Mouse (Mus musculus) gastrocnemius, postnatal 10 days (tissue): ENCODE results near the gene Ankrd24. TPM values are rescaled to one million over a fixed set of nuclear protein-coding genes. Genes with fewer than 3 reads are reported as not detected.
A peak's percentile ranks its signal among the peaks of the same experiment; 100 is the strongest.
"Not testable (repeated sequence)": the region's sequence is repeated elsewhere in the genome, so short reads cannot be mapped to it uniquely, and the experiment has no call there.

ENCODE experiments used
- DNase-seq: peaks from one replicate; pipeline ENCODE4 v3.0.0; 2021; ENCODE audit warnings: mixed read lengths
- total RNA-seq, 2 experiments: library from RNA; stranded (reverse); gene quantifications; 2 replicates each; pipeline ENCODE4 v1.2.3; 2021

Gene Ankrd24
- total RNA-seq, 2 experiments from 2014 or later, result 13.0 to 18.4 TPM

DNA sequence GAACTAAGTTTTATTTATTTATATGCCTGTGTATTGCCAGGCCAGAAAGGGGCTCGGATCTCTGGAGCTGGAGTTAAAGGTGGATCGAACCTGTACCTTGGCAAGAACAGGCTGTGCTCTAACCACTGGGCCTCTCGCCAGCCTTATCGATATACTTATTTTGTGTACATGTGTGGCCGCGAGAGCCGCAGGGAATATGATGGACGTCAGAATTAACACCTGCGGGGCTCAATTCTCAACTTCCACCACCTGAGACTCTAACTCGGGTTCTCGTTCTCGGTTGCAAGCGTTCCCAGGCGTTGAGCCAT is 22.7 kb upstream of the Ankrd24 start:
- DNase-seq, result no peak

- DNase-seq, result peak; percentile 86
These were observed 22.2 kb upstream of the Ankrd24 start, which contains the start of gene BC025920 for GRCm38 (mm10) chr10:81605974-81606751. Gene BC025920 (plus strand): TSS chr10:81606270.

DNA sequence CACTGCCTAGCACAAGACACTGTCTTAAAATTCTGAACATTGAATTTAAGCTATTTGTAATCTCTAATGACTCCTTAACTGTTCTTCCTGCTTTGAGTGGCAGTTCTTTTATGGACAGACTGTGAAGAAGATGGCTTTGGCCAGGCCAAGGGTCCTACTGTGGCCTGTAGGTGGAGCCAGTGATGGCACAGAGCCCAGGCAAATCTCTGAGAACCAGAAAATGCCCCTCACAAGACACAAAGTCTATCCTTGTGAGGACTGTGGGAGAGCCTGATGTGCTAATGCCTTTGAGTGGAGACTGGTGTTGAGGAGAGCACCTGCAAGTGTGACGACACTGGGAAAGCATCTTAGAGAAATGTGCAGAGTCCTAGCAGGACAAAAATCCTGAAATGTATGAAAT is 20.0 kb upstream of the Ankrd24 start:
- no peak for DNase-seq

GRCm38 (mm10) chr10:81612779-81613178 is 15.6 kb upstream of the Ankrd24 start:
- DNase-seq, result no peak

GRCm38 (mm10) chr10:81615486-81615885 is 12.9 kb upstream of the Ankrd24 start:
- no peak for DNase-seq

- DNase-seq, result no peak
These were observed 8.4 kb upstream of the Ankrd24 start for GRCm38 (mm10) chr10:81619976-81620375.

DNA sequence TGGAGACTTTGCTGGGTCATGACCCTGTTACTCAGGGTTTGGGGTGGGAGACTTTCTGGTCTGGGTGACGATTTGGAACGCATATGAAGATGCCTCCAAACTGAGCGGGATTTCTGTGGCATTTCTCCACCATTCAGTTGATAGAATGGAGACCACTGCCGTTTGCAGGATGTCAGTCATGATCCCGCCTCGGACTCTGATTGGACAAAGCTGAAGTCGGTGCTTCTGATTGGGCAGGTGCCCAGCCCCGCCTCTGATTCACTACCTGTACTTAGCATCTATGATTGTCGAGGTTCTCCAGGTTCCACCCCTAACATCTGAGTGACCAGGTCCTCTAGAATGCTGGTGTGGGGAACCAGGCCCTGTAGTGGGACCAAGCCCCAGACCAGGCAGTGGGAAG is 7.6 kb upstream of the Ankrd24 start:
- DNase-seq, result no peak

DNA sequence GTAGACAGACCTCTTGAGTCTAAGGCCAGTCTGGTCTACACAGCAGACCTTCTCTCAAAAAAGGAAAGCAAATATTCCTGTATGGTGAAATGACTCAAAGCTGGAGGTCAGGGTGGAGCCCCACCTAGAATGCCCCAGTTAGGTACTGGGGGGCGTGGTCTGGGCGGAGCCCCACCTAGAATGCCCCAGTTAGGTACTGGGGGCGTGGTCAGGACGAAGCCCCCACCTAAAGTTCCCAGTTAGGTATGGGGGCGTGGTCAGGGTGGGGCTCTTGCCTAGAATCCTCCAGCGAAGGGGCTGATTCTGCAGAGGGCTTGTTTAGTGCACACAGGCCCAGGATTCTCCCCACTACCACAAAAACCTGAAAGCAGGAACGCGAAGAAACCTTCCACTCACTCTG is 4.9 kb upstream of the Ankrd24 start:
- DNase-seq, result no peak

- DNase-seq, result no peak
These were observed 2.0 kb upstream of the Ankrd24 start for GRCm38 (mm10) chr10:81626101-81626993.

DNA sequence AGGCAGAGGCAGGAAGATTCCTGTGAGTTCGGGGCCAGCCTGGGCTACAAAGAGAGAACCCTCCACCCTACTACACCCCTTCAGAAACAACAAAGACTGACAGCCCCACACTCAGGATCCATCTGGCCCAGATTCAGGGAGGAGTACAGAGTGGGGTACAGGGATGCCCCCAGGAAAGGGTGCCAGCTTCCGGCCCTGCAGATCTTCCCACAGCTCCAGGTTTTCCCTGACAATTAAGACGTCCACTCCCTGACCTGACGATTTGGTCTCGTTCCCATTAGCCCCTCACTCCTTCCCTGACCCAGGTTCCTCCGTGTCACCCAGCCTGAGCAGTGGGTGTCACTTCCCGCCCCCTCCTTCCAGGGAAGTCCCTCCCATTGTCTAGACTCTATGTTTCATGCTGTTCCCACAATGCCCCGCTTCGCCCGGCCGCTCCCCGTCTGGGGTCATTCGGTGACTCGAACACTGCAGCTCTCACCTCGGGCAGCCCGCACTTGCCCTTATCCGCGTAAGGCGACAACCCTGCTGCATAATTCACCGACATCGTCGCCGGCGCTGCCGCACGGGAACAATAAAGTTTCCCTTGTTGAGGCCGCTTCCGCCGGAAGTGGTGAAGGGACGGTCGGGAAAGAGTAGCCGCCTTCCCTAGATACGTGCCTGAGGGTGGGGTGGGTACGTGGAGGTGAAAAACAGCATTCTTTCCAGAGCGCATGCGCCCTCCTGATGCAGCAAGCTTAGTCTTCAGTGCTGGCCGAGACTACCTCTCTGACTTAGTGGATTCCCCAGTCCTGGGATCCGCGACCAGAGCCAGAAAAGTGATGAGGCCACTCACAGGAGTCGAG is 1.1 kb upstream of the Ankrd24 start, which contains the start of gene Sirt6:
Gene Sirt6, minus strand, starts transcription at position 804 of the 842 bp plus-strand sequence.
- peak; percentile 85 for DNase-seq

GRCm38 (mm10) chr10:81627836-81628220 is 512 bp upstream of the Ankrd24 start:
- peak; percentile 55 for DNase-seq

DNA sequence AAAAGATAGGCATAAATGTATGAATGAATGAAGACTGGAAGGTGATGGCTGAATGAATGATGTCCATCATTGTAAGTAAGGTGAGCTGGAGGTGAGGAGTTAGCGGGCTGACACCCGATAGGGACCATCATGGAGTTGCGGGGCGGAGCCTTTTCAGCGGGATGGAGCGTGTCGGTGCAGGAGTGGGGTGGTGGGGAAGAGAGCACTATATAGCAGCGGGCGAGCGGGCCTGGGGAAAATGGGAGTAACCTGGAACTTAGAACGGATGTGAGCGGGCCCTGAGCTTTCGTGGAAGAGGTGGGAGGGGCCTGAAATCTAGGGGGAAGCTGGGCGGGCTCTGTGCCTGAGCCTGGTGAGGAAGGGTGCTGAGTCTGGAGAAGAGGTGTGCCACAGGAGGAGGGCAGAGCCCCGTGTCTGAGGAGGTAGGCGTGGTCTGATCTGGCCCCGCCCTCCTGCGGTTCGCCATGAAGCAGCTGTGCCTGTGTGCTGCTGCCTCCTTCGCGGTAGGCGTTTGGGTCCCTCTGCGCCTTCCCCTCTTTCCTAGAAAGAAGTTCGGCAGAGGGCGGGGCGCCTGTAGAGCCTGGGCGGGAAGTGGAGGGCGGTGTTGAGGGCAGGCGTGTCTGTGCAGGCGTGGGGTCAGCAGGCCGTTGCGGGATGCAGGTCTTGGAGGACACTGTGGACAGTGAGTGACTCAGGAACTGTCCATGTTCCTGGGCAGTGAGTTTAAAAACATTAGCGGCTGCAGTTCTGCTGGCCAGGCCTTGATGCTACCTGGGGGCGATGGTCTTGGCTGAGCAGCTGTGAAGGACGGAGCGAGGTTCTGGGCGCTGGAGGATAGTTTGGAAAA is 5.1 kb downstream of the Ankrd24 start:
- DNase-seq, result peak; percentile 81

DNA sequence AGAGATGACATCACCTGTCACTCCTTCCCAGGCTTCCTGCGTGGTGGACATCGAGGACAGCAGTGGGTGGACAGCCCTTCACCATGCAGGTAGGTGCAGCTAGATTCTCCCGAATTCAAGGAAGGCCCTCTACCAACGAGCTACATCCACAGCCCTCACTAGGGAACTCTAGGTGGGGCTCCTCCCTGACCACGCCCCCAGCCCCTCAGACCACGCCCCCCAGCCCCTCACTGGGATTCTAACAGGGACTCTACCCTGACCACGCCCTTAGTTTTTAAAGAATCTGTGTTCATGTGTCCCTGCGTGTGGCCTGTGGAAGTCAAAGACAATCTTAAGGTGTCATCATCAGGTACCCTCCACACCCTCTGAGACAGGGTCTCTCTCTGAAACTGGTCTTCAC is 8.0 kb downstream of the Ankrd24 start:
- no peak for DNase-seq

- no peak for DNase-seq
These were observed 9.8 kb downstream of the Ankrd24 start for GRCm38 (mm10) chr10:81638101-81638500.

- not testable (repeated sequence) for DNase-seq
These were observed 12.5 kb downstream of the Ankrd24 start for GRCm38 (mm10) chr10:81640825-81641224.

- no peak for DNase-seq
These were observed 13.2 kb downstream of the Ankrd24 start for GRCm38 (mm10) chr10:81641566-81641965.

DNA sequence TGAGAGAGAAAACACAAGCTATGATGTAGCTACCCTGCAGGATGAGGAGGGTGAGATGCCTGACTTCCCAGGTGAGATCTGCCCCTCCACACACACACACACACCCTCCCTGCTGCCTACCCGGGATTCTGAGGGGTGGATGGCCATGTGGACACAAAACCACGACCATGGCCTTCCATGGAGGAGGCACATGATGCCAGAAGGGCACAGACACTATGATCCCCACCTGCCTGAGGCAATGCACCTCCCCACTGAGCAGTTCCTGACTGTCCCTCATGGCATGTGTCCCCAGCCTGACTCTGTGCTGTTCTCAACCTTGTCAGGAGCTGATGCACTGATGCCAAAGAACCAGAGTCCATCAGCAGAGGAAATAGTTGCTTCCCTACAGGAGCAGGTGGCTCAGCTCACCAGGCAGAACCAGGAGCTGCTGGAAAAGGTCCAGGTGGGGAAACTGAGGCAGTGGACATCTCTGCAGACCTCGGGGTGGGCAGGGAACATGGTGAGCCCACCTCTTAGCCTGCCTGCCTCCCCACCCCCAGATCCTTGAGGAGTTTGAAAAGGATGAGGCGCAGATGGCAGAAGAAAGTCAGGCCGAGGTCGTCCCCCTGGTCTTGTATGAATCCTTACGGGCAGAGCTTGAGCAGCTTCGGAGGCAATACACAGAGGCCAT is 13.8 kb downstream of the Ankrd24 start:
- no peak for DNase-seq

DNA sequence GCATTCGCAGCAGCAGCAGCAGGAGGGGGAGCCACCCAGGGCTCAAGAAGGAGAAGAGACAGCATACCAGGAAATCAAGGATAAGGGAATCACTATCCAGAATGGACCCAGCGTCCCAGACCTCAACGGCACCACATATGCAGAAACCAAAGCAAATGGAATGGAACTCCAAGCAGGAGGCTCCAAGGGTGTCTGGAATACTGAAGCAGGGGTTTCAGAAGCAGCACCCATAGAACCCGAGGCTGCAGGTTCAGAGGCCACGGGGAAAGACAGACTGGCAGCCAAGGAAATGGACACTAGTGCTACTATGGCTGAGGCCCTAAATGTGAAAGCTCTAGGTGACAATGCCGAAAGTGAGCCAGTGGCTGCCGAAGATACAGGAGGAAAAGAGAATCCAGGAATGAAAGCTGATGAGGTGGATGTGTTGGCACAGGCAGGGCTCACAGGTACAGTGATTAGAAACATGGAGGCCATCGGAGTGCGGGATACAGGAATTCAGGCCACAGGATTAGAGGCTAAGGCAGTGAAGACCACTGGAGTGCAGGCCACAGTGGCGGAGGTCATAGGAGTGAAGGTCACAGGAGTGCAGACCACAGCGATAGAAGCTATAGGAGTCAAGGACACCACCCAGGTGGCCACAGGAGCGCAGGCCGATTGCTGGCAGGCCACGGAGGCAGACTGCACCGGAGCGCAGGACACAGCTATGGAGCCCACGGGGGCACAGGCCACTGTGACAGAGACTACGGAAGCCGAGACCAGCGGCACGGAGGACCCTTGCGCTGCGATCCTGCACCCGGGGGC is 14.5 kb downstream of the Ankrd24 start:
- no peak for DNase-seq

DNA sequence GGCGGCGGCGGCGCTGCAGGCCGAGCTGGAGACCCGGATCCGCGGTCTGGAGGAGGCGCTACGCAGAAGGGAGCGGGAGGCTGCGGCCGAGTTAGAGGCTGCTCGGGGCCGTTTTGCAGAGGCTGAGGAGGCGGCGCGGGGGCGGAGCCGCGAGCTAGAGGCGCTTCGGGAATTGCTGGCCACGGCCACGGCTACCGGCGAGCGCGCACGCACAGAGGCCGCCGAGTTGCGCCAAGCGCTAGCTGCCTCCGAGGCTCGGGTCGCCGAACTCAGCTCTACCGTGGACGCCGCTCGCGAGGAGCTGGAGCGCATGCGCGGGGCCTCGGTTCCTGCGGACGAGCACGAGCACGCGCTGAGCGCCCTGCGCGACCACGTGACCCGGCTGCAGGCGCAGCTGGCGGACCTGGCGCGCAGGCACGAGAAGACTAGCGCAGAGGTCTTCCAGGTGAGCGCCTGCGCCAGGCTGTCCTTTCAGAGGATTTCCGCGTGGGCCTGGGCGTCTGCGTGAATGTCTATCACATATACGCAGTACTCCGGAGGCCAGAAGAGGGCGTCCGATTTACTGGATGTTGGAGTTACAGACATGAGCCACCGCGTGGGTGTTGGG is 15.2 kb downstream of the Ankrd24 start:
- DNase-seq, result peak; percentile 96

- DNase-seq, result no peak
These were observed 15.8 kb downstream of the Ankrd24 start for GRCm38 (mm10) chr10:81644162-81644561.
